Mouse (Mus musculus): Measurements from ENCODE around the gene Wdr45. TPM values are rescaled to one million over a fixed set of nuclear protein-coding genes. Genes with fewer than 3 reads are reported as not detected.

The Wdr45 gene
- polyA plus RNA-seq, 1 experiment, result 38.9 TPM

DNA sequence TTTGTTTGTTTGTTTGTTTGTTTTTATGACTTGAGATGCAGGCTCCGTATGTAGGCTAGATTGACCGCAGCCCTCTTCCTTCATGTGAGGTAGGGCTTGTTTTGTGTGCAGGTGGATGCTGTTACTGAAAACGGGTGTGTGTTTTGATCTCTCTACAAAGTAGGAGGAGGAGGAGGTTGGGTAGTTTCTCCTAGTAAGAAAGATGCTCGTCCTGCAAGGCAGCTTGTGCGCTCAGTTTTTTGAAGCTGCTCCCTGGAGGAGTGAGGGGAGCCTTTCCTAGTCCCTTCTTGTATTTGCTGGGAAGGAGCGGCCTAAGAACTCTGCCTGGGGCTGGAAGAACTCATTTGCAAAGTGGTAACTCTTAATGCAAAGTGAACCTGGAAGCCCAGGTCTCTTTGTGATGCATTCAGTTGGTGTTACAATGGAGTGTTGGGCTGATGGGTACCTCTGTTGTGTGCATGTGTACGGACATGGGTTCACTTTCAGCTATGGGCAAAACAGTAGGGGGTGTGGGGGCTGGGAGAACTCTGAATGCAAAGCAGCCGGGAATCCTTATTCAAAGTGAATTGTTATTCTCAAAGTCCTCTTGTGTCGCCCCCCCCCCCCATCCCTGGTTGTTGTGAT is 50.6 kb downstream of the Wdr45 start:
- no peak for TF ChIP-seq TCF12 (IDR thresholded peaks at IDR 0.05; ENCODE audit: insufficient read depth, poor library complexity, severe bottlenecking)
- no peak for TF ChIP-seq MYOG (IDR thresholded peaks at IDR 0.05; ENCODE audit: control insufficient read depth in 1 of 3, insufficient read depth in 1 of 3, insufficient read length in 2 of 3, low read depth in 2 of 3)
- TF ChIP-seq TCF3 (IDR thresholded peaks at IDR 0.05; ENCODE audit: insufficient read length, low read depth), result no peak
- Histone ChIP-seq H3K4me2 (ENCODE audit: low read depth) (peak overlapping the region; percentile 73), H3K79me2 (ENCODE audit: control insufficient read depth, insufficient read depth) (peaks cover 13% of the 10 kb centered on the region), H3K36me3 (ENCODE audit: control insufficient read depth, insufficient read depth) (peaks cover 4% of the 10 kb centered on the region), H3K4me3 (peak overlapping the region; percentile 62), H3ac (ENCODE audit: control insufficient read depth, insufficient read length) (no peak overlapping the region), H3K27me3 (ENCODE audit: control insufficient read depth, insufficient read depth, insufficient read length) (no peaks in the 10 kb centered on the region)

DNA sequence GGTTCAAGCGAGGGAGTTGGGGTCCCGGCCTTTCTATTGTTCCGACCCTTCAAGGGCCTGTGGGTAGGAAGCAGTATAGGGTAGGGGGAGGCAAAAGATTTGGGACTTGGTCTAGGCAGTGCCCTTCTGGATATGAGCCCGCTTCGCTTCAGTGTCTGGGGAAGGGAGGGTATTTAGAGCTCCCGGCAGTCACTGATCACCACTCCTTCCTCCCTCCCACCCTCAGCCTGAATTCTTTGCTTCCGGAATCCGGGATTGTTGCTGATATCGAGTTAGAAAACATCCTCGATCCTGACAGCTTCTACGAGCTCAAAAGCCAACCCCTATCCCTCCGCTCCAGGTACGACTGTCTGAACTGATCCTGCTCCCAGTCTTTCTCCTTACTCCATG is 51.1 kb downstream of the Wdr45 start:
- peak overlapping the region; percentile 62 for H3K4me3 ChIP-seq
- no peak overlapping the region for H3ac ChIP-seq (ENCODE audit: control insufficient read depth, insufficient read length)
- H3K27me3 ChIP-seq (ENCODE audit: control insufficient read depth, insufficient read depth, insufficient read length), result no peaks in the 10 kb centered on the region
- H3K36me3 ChIP-seq (ENCODE audit: control insufficient read depth, insufficient read depth), result peaks cover 4% of the 10 kb centered on the region
- TF ChIP-seq MYOG (IDR thresholded peaks at IDR 0.05; ENCODE audit: control insufficient read depth in 1 of 3, insufficient read depth in 1 of 3, insufficient read length in 2 of 3, low read depth in 2 of 3) (no peak), POLR2AphosphoS2 (IDR thresholded peaks at IDR 0.05; ENCODE audit: insufficient read length, low read depth) (no peak), TCF12 (IDR thresholded peaks at IDR 0.05; ENCODE audit: insufficient read depth, poor library complexity, severe bottlenecking) (no peak), TCF3 (IDR thresholded peaks at IDR 0.05; ENCODE audit: insufficient read length, low read depth) (no peak), REST (IDR thresholded peaks at IDR 0.05; ENCODE audit: insufficient read depth, insufficient read length) (no peak), CEBPB (IDR thresholded peaks at IDR 0.05; ENCODE audit: insufficient read depth, poor library complexity, severe bottlenecking) (no peak), SRF (IDR thresholded peaks at IDR 0.05; ENCODE audit: control insufficient read depth, insufficient read length, low read depth) (no peak), E2F4 (IDR thresholded peaks at IDR 0.05; ENCODE audit: insufficient read depth) (no peak), USF1 (IDR thresholded peaks at IDR 0.05; ENCODE audit: low read depth) (no peak), POLR2A (IDR thresholded peaks at IDR 0.05; ENCODE audit: insufficient read length, low read depth) (no peak), MAX (IDR thresholded peaks at IDR 0.05; ENCODE audit: low read depth) (no peak), MYOD1 (IDR thresholded peaks at IDR 0.05; ENCODE audit: control insufficient read depth in 1 of 3, insufficient read length in 2 of 3, low read depth in 2 of 3) (no peak)
- H3K4me2 ChIP-seq (ENCODE audit: low read depth), result peak overlapping the region; percentile 73
- peaks cover 13% of the 10 kb centered on the region for H3K79me2 ChIP-seq (ENCODE audit: control insufficient read depth, insufficient read depth)

DNA sequence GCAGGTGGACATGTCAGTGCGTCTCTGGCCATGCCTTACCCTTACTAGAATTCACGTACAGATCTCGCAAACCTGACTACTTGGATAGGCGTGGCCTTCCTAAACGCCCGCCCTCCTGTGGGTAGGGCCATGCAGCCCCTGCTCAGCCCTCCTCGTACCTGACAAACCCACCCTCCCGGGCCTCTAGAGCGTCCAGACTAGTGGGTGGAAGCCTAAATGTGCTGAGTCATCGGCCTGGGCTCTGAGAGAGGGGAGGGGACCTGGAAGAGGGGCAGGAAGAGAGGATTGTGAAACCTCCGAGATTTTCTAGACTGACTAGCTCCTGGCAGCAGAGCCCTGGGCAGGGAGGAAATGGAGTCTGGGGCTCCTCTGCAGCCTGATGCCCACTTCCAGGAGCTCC is 51.6 kb downstream of the Wdr45 start:
- Histone ChIP-seq H3K4me2 (ENCODE audit: low read depth) (peak overlapping the region; percentile 73), H3K27me3 (ENCODE audit: control insufficient read depth, insufficient read depth, insufficient read length) (no peaks in the 10 kb centered on the region), H3K36me3 (ENCODE audit: control insufficient read depth, insufficient read depth) (peaks cover 4% of the 10 kb centered on the region), H3K79me2 (ENCODE audit: control insufficient read depth, insufficient read depth) (peaks cover 13% of the 10 kb centered on the region), H3ac (ENCODE audit: control insufficient read depth, insufficient read length) (no peak overlapping the region), H3K4me3 (peak overlapping the region; percentile 62)
- 0 out of 2 replicates have a peak, but pooled peaks have one; percentile 25 for TF ChIP-seq CEBPB (IDR thresholded peaks at IDR 0.05; ENCODE audit: insufficient read depth, poor library complexity, severe bottlenecking)
- no peak for TF ChIP-seq REST (IDR thresholded peaks at IDR 0.05; ENCODE audit: insufficient read depth, insufficient read length)
- no peak for TF ChIP-seq USF1 (IDR thresholded peaks at IDR 0.05; ENCODE audit: low read depth)

DNA sequence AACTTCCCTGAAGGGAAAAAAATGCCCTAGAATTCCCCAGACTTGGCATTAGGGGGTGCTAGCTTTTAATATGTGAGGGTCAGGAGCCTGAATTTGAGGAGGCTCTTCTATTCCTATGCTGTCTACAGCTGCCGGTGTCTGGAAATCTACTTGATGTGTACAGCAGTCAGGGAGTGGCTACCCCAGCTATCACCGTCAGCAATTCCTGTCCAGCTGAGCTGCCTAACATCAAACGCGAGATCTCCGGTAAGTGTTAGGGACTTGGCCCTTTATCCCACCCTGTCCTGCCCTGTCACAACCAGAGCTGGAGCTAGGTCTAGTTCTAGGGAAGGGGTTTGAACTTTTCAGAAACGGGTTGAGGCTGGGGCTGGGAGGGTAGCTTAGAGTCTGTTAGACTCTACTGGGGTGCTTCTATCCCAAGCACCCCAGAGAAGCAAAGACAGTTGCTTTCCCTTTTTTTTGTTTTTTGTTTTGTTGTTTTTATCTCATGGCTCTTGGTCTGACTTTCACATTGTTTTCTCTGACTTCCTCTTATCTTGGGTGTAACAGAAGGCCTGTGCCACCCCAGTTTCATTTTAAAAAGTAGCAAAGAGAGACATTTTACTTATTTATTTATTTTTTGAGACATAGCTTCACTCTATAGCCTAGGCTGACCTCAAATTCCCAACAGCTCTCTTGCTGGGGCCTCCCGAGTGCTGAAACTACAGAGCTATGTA is 55.3 kb downstream of the Wdr45 start:
- Histone ChIP-seq H3K79me2 (ENCODE audit: control insufficient read depth, insufficient read depth) (peaks cover 6% of the 10 kb centered on the region), H3K4me2 (ENCODE audit: low read depth) (no peak overlapping the region), H3K27me3 (ENCODE audit: control insufficient read depth, insufficient read depth, insufficient read length) (no peaks in the 10 kb centered on the region), H3K36me3 (ENCODE audit: control insufficient read depth, insufficient read depth) (peaks cover 11% of the 10 kb centered on the region), H3K4me3 (no peak overlapping the region), H3ac (ENCODE audit: control insufficient read depth, insufficient read length) (no peak overlapping the region)
- no peak for TF ChIP-seq REST (IDR thresholded peaks at IDR 0.05; ENCODE audit: insufficient read depth, insufficient read length)
- no peak for TF ChIP-seq TCF3 (IDR thresholded peaks at IDR 0.05; ENCODE audit: insufficient read length, low read depth)
- TF ChIP-seq POLR2AphosphoS2 (IDR thresholded peaks at IDR 0.05; ENCODE audit: insufficient read length, low read depth), result no peak
- no peak for TF ChIP-seq MYOD1 (IDR thresholded peaks at IDR 0.05; ENCODE audit: control insufficient read depth in 1 of 3, insufficient read length in 2 of 3, low read depth in 2 of 3)
- no peak for TF ChIP-seq MYOG (IDR thresholded peaks at IDR 0.05; ENCODE audit: control insufficient read depth in 1 of 3, insufficient read depth in 1 of 3, insufficient read length in 2 of 3, low read depth in 2 of 3)
- no peak for TF ChIP-seq POLR2A (IDR thresholded peaks at IDR 0.05; ENCODE audit: insufficient read length, low read depth)
- no peak for TF ChIP-seq CEBPB (IDR thresholded peaks at IDR 0.05; ENCODE audit: insufficient read depth, poor library complexity, severe bottlenecking)
- no peak for TF ChIP-seq E2F4 (IDR thresholded peaks at IDR 0.05; ENCODE audit: insufficient read depth)
- no peak for TF ChIP-seq USF1 (IDR thresholded peaks at IDR 0.05; ENCODE audit: low read depth)
- TF ChIP-seq TCF12 (IDR thresholded peaks at IDR 0.05; ENCODE audit: insufficient read depth, poor library complexity, severe bottlenecking), result no peak
- TF ChIP-seq MAX (IDR thresholded peaks at IDR 0.05; ENCODE audit: low read depth), result no peak
- TF ChIP-seq SRF (IDR thresholded peaks at IDR 0.05; ENCODE audit: control insufficient read depth, insufficient read length, low read depth), result no peak

DNA sequence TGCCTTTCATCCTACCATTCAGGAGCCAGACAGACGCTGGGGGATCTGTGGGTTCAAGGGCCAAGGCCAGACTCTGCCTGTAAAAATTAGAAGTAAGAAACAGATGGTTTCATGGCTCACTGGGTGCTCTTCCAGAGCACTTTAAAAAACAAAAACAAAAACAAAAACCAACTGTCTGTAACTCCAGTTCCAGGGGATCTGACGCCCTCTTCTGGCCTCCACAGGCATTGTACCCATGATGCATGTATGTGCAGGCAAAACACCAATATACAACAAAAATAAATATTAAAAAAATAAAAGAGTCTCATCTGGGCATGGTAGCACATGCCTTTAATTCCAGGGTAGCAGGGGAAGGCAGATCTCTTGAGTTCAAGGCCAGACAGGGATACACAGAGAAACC is 58.6 kb downstream of the Wdr45 start:
- Histone ChIP-seq H3ac (ENCODE audit: control insufficient read depth, insufficient read length) (no peak overlapping the region), H3K4me3 (no peak overlapping the region), H3K4me2 (ENCODE audit: low read depth) (no peak overlapping the region), H3K36me3 (ENCODE audit: control insufficient read depth, insufficient read depth) (peaks cover 8% of the 10 kb centered on the region), H3K27me3 (ENCODE audit: control insufficient read depth, insufficient read depth, insufficient read length) (no peaks in the 10 kb centered on the region), H3K79me2 (ENCODE audit: control insufficient read depth, insufficient read depth) (no peaks in the 10 kb centered on the region)
- no peak for TF ChIP-seq MYOG (IDR thresholded peaks at IDR 0.05; ENCODE audit: control insufficient read depth in 1 of 3, insufficient read depth in 1 of 3, insufficient read length in 2 of 3, low read depth in 2 of 3)
- TF ChIP-seq CEBPB (IDR thresholded peaks at IDR 0.05; ENCODE audit: insufficient read depth, poor library complexity, severe bottlenecking), result no peak
- TF ChIP-seq POLR2A (IDR thresholded peaks at IDR 0.05; ENCODE audit: insufficient read length, low read depth), result no peak
- no peak for TF ChIP-seq E2F4 (IDR thresholded peaks at IDR 0.05; ENCODE audit: insufficient read depth)
- TF ChIP-seq MYOD1 (IDR thresholded peaks at IDR 0.05; ENCODE audit: control insufficient read depth in 1 of 3, insufficient read length in 2 of 3, low read depth in 2 of 3), result no peak
- no peak for TF ChIP-seq MAX (IDR thresholded peaks at IDR 0.05; ENCODE audit: low read depth)
- TF ChIP-seq POLR2AphosphoS2 (IDR thresholded peaks at IDR 0.05; ENCODE audit: insufficient read length, low read depth), result no peak
- TF ChIP-seq TCF12 (IDR thresholded peaks at IDR 0.05; ENCODE audit: insufficient read depth, poor library complexity, severe bottlenecking), result no peak
- TF ChIP-seq TCF3 (IDR thresholded peaks at IDR 0.05; ENCODE audit: insufficient read length, low read depth), result no peak
- TF ChIP-seq REST (IDR thresholded peaks at IDR 0.05; ENCODE audit: insufficient read depth, insufficient read length), result no peak
- TF ChIP-seq SRF (IDR thresholded peaks at IDR 0.05; ENCODE audit: control insufficient read depth, insufficient read length, low read depth), result no peak
- no peak for TF ChIP-seq USF1 (IDR thresholded peaks at IDR 0.05; ENCODE audit: low read depth)
